Mouse (Mus musculus) midbrain, postnatal 0 days (tissue): ENCODE data around the gene Afdn. TPM values are rescaled to one million over a fixed set of nuclear protein-coding genes. Genes with fewer than 3 reads are reported as not detected.

Experiments used
- ATAC-seq: fragments of 200-750 bp; cut with Nextera tagmentation; 2 replicates; pipeline ENCODE4 v1.8.0; 2017; ENCODE audit warnings: moderate number of reproducible peaks, mild to moderate bottlenecking, moderate TSS enrichment, moderate library complexity; ENCODE audit not compliant: low FRiP score
- DNase-seq: peaks from one replicate; pipeline ENCODE4 v3.0.0-alpha.2; 2015; ENCODE audit warnings: low spot score
- H3K27ac ChIP-seq: fragments of 300-500 bp; sonication (generic); 2 replicates; pipeline ENCODE4 v1.5.1; 2014; ENCODE audit warnings: low read depth, mild to moderate bottlenecking, low read length, mixed read lengths
- H3K27me3 ChIP-seq: fragments of 300-500 bp; sonication (generic); 2 replicates; pipeline ENCODE4 v1.6.1; 2014; ENCODE audit warnings: low read length, control low read depth, mixed read lengths; ENCODE audit not compliant: insufficient read depth
- H3K36me3 ChIP-seq: fragments of 300-500 bp; sonication (generic); 2 replicates; pipeline ENCODE4 v1.6.1; 2014; ENCODE audit warnings: low read length, control low read depth, mixed read lengths; ENCODE audit not compliant: insufficient read depth
- H3K4me1 ChIP-seq: fragments of 300-500 bp; sonication (generic); 2 replicates; pipeline ENCODE4 v1.6.1; 2014; ENCODE audit warnings: mild to moderate bottlenecking, control low read depth, antibody characterized with exemption, low read length, mixed read lengths; ENCODE audit not compliant: insufficient read depth
- H3K4me2 ChIP-seq: fragments of 300-500 bp; sonication (generic); 2 replicates; pipeline ENCODE4 v1.6.1; 2014; ENCODE audit warnings: low read depth, mild to moderate bottlenecking, low read length, mixed read lengths; ENCODE audit not compliant: poor library complexity, severe bottlenecking
- H3K4me3 ChIP-seq: fragments of 300-500 bp; sonication (generic); 2 replicates; pipeline ENCODE4 v1.5.1; 2014; ENCODE audit warnings: low read depth, mild to moderate bottlenecking, low read length, moderate library complexity
- H3K9ac ChIP-seq: fragments of 300-500 bp; sonication (generic); replicated peaks from 2 replicates; pipeline ENCODE4 v1.6.1; 2014; ENCODE audit warnings: mild to moderate bottlenecking, low read length, moderate library complexity, mixed read lengths; ENCODE audit not compliant: poor library complexity, severe bottlenecking
- H3K9me3 ChIP-seq: fragments of 300-500 bp; sonication (generic); 2 replicates; pipeline ENCODE4 v1.6.1; 2016; ENCODE audit warnings: low read length, control low read depth
- CTCF ChIP-seq: IDR thresholded peaks from 2 replicates; pipeline ENCODE4 v1.5.1; 2016; ENCODE audit warnings: antibody characterized with exemption, mild to moderate bottlenecking
- WGBS: fragments of 180-500 bp; shearing (Covaris S2); extraction: QIAGEN DNeasy Blood & Tissue Kit; methylation state at CpG from one replicate; pipeline ENCODE4 v1.1.7; 2014; 5-methylcytosine and 5-hydroxymethylcytosine counted together
- polyA plus RNA-seq: library from polyadenylated mRNA; unstranded; fragments of >200 nt; fragmentation: Nextera tagmentation; extraction: Ambion mirVana; gene quantifications from 2 replicates; pipeline ENCODE4 v1.2.1, GENCODE M21; 2015
- total RNA-seq: library from RNA; depleted of rRNA; stranded (reverse); fragments of >200 nt; gene quantifications from 2 replicates; pipeline ENCODE4 v1.2.3, GENCODE M21; 2014

Afdn gene
- total and polyA plus RNA-seq, 2 experiments from 2014 or later, result 100 to 138 TPM

- Histone ChIP-seq H3K36me3 (peaks cover 20% of the 10 kb centered on the region), H3K4me1 (no peaks in the 10 kb centered on the region), H3K9me3 (no peaks in the 10 kb centered on the region), H3K4me2 (no peak overlapping the region), H3K4me3 (no peak overlapping the region), H3K9ac (no peak overlapping the region), H3K27ac (no peak overlapping the region), H3K27me3 (no peaks in the 10 kb centered on the region)
- 96% methylated on average over 1 of the region's 1 CpGs for WGBS
- no peak for TF ChIP-seq CTCF
- DNase-seq, result no peak
- no peak for ATAC-seq
Measured at GRCm38 (mm10) chr17:13907681-13908080, 147.3 kb downstream of the Afdn start.

GRCm38 (mm10) chr17:13913951-13914350, 153.6 kb downstream of the Afdn start:
- no peak overlapping the region for H3K4me2 ChIP-seq
- ATAC-seq (no peak), DNase-seq (no peak)
- no peaks in the 10 kb centered on the region for H3K27me3 ChIP-seq
- H3K36me3 ChIP-seq, result no peaks in the 10 kb centered on the region
- H3K4me3 ChIP-seq, result no peak overlapping the region
- TF ChIP-seq CTCF, result no peak
- WGBS, result 58% methylated on average over 4 of the region's 4 CpGs
- no peak overlapping the region for H3K27ac ChIP-seq
- H3K9me3 ChIP-seq, result no peaks in the 10 kb centered on the region
- no peaks in the 10 kb centered on the region for H3K4me1 ChIP-seq
- no peak overlapping the region for H3K9ac ChIP-seq

GRCm38 (mm10) chr17:13914531-13914930, 154.2 kb downstream of the Afdn start:
- ATAC-seq (no peak), DNase-seq (no peak)
- Histone ChIP-seq H3K9ac (no peak overlapping the region), H3K4me3 (no peak overlapping the region), H3K4me2 (no peak overlapping the region), H3K36me3 (no peaks in the 10 kb centered on the region), H3K27me3 (no peaks in the 10 kb centered on the region), H3K4me1 (no peaks in the 10 kb centered on the region), H3K9me3 (no peaks in the 10 kb centered on the region), H3K27ac (no peak overlapping the region)
- no peak for TF ChIP-seq CTCF
- 81% methylated on average over 4 of the region's 4 CpGs for WGBS

GRCm38 (mm10) chr17:13920771-13921170, 160.4 kb downstream of the Afdn start:
- Histone ChIP-seq H3K9ac (no peak overlapping the region), H3K27ac (no peak overlapping the region), H3K9me3 (no peaks in the 10 kb centered on the region), H3K36me3 (no peaks in the 10 kb centered on the region), H3K4me3 (no peak overlapping the region), H3K4me1 (no peaks in the 10 kb centered on the region), H3K27me3 (no peaks in the 10 kb centered on the region), H3K4me2 (no peak overlapping the region)
- ATAC-seq (no peak), DNase-seq (no peak)
- 77% methylated on average over 2 of the region's 2 CpGs for WGBS
- no peak for TF ChIP-seq CTCF

- no peak for TF ChIP-seq CTCF
- WGBS, result 69% methylated on average over 2 of the region's 2 CpGs
- no peaks in the 10 kb centered on the region for H3K4me1 ChIP-seq
- ATAC-seq (no peak), DNase-seq (peak; percentile 73)
- no peak overlapping the region for H3K27ac ChIP-seq
- no peaks in the 10 kb centered on the region for H3K9me3 ChIP-seq
- no peak overlapping the region for H3K9ac ChIP-seq
- no peak overlapping the region for H3K4me2 ChIP-seq
- no peak overlapping the region for H3K4me3 ChIP-seq
- no peaks in the 10 kb centered on the region for H3K27me3 ChIP-seq
- H3K36me3 ChIP-seq, result no peaks in the 10 kb centered on the region
Measured at GRCm38 (mm10) chr17:13923418-13923817, 163.1 kb downstream of the Afdn start.

GRCm38 (mm10) chr17:13924588-13924987, 164.2 kb downstream of the Afdn start:
- no peak for ATAC-seq
- TF ChIP-seq CTCF, result no peak
- no peak overlapping the region for H3K4me3 ChIP-seq
- 94% methylated on average over 2 of the region's 2 CpGs for WGBS
- DNase-seq, result no peak
- no peaks in the 10 kb centered on the region for H3K36me3 ChIP-seq
- H3K27me3 ChIP-seq, result no peaks in the 10 kb centered on the region
- H3K9ac ChIP-seq, result no peak overlapping the region
- H3K4me1 ChIP-seq, result no peaks in the 10 kb centered on the region
- H3K4me2 ChIP-seq, result no peak overlapping the region
- no peak overlapping the region for H3K27ac ChIP-seq
- no peaks in the 10 kb centered on the region for H3K9me3 ChIP-seq
